Mouse (Mus musculus) bone marrow, adult 2 months (tissue): ENCODE measurements around the gene Spryd3.

Experiments
- CTCF ChIP-seq: fragments of 200-500 bp; IDR thresholded peaks from 2 replicates; pipeline ENCODE4 v1.5.1; 2011; ENCODE audit warnings: low read length, control low read depth; ENCODE audit not compliant: control insufficient read depth, insufficient read depth
- POLR2A ChIP-seq: fragments of 200-500 bp; IDR thresholded peaks from 2 replicates; pipeline ENCODE4 v1.6.1; 2011; ENCODE audit warnings: low read depth, mild to moderate bottlenecking, control low read depth, low read length, borderline replicate concordance; ENCODE audit not compliant: control insufficient read depth

GRCm38 (mm10) chr15:102092222-102092621 is 43.8 kb downstream of the Spryd3 start:
- no peak for TF ChIP-seq POLR2A
- TF ChIP-seq CTCF, result no peak
